Mouse (Mus musculus) neural tube, embryonic 14.5 days (tissue): ENCODE results near the gene Bcl2l1. TPM values are rescaled to one million over a fixed set of nuclear protein-coding genes. Genes with fewer than 3 reads are reported as not detected.

ENCODE experiments used
- ATAC-seq: fragments of 200-750 bp; cut with Nextera tagmentation; 2 replicates; pipeline ENCODE4 v1.8.0; 2017; ENCODE audit warnings: low read depth, mild to moderate bottlenecking, moderate TSS enrichment, moderate library complexity
- H3K27ac ChIP-seq: fragments of 300-500 bp; sonication (generic); 2 replicates; pipeline ENCODE4 v1.5.1; 2014; ENCODE audit warnings: low read depth, mild to moderate bottlenecking, control low read depth, low read length, moderate library complexity, mixed read lengths
- H3K27me3 ChIP-seq: fragments of 300-500 bp; sonication (generic); 2 replicates; pipeline ENCODE4 v1.6.1; 2014; ENCODE audit warnings: low read length; ENCODE audit not compliant: control insufficient read depth, insufficient read depth
- H3K36me3 ChIP-seq: fragments of 300-500 bp; sonication (generic); 2 replicates; pipeline ENCODE4 v1.6.1; 2014; ENCODE audit warnings: low read length, mixed read lengths; ENCODE audit not compliant: control insufficient read depth, insufficient read depth
- H3K4me1 ChIP-seq: fragments of 300-500 bp; sonication (generic); 2 replicates; pipeline ENCODE4 v1.6.1; 2014; ENCODE audit warnings: low read length; ENCODE audit not compliant: control insufficient read depth, insufficient read depth
- H3K4me2 ChIP-seq: fragments of 300-500 bp; sonication (generic); 2 replicates; pipeline ENCODE4 v1.6.1; 2014; ENCODE audit warnings: mild to moderate bottlenecking, low read depth, low read length, control low read depth
- H3K4me3 ChIP-seq: fragments of 300-500 bp; sonication (generic); 2 replicates; pipeline ENCODE4 v1.5.1; 2014; ENCODE audit warnings: low read depth, low read length, control low read depth, mixed read lengths
- H3K9ac ChIP-seq: fragments of 300-500 bp; sonication (generic); replicated peaks from 2 replicates; pipeline ENCODE4 v1.6.1; 2014; ENCODE audit warnings: low read depth, mild to moderate bottlenecking, control low read depth, low read length, mixed read lengths
- H3K9me3 ChIP-seq: fragments of 300-500 bp; sonication (generic); 2 replicates; pipeline ENCODE4 v1.6.1; 2016; ENCODE audit warnings: low read length; ENCODE audit not compliant: control insufficient read depth
- WGBS: fragments of 180-500 bp; shearing (Covaris S2); extraction: QIAGEN DNeasy Blood & Tissue Kit; methylation state at CpG from one replicate; pipeline ENCODE4 v1.1.7; 2014; 5-methylcytosine and 5-hydroxymethylcytosine counted together
- polyA plus RNA-seq: library from polyadenylated mRNA; unstranded; fragments of >200 nt; fragmentation: Nextera tagmentation; extraction: Ambion mirVana; gene quantifications from 2 replicates; pipeline ENCODE4 v1.2.1, GENCODE M21; 2014

Bcl2l1 gene
- polyA plus RNA-seq, 1 experiment from 2014 or later, result 142 TPM

DNA sequence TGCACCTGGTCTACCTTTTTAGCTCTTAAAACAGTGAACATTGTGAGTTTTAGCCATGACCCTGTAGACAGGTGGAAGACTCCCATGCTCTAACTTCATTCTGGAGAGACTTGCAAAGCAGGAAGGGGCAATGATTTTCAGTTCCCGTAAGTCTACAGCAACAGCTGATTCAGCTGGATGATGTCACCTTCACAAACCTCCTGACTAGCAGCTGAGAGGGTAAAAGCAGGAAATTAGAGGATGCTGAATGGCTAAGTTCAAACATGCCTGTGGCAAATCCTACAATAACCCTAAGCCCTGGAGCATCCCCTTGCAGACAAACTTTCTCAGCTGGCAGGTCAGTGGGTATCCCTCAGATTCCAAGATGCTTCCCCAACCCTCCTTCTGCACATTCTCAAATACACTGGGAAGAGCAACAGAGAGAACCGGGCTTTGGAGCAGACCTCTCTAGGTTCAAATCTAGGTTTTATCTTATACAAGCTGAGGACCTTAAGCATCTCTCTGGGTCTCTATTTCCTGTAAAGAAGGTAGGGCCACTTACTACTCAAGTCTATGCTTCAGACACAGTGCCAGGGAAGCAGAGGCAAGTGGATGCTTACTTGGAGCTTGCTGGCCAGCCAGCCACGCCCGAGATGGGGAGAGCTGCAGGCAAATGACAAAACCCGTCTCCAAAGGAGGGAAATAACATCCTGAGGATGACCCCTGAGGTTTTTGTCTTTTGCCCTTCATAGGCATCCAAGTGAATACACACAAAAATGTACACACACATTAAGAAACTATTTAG lies 21.2 kb downstream of the Bcl2l1 start:
- H3K9ac ChIP-seq, result no peak overlapping the region
- H3K4me1 ChIP-seq, result no peaks in the 10 kb centered on the region; the same call in 1 of the 2 replicates
- no peak overlapping the region for H3K4me2 ChIP-seq
- no peaks in the 10 kb centered on the region for H3K27me3 ChIP-seq
- ATAC-seq, result no peak
- H3K36me3 ChIP-seq, result no peaks in the 10 kb centered on the region
- 0 out of 2 replicates have a peak overlapping the region, but pooled peaks have one; percentile 24 for H3K27ac ChIP-seq
- 87% methylated on average over 5 of the region's 5 CpGs for WGBS
- H3K4me3 ChIP-seq, result no peak overlapping the region
- no peaks in the 10 kb centered on the region for H3K9me3 ChIP-seq

DNA sequence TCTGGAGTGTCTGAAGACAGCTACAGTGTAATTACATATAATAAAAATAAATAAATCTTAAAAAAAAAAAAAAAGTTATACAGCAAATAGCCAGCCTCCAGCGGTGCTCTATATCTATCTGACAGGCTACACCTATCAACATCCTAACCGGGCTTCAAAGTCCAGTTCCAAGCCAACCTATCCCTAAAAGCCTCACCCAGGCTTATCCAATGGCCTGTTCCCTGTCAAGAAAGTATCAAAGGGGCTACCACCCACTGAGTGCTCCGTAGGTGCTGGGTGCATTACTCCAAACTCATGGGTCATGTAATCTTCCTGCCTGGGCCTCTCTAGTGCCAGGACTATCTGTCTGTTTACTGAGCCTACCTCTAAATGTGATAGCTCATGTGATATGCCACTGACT lies 23.4 kb downstream of the Bcl2l1 start:
- H3K9me3 ChIP-seq, result no peaks in the 10 kb centered on the region
- no peak overlapping the region for H3K4me3 ChIP-seq
- WGBS, result 92% methylated on average over 3 of the region's 3 CpGs
- H3K36me3 ChIP-seq, result no peaks in the 10 kb centered on the region
- H3K9ac ChIP-seq, result no peak overlapping the region
- H3K27me3 ChIP-seq, result no peaks in the 10 kb centered on the region
- no peak for ATAC-seq
- H3K4me1 ChIP-seq, result peaks cover 7% of the 10 kb centered on the region; the same call in 1 of the 2 replicates
- no peak overlapping the region for H3K4me2 ChIP-seq
- no peak overlapping the region for H3K27ac ChIP-seq

- Histone ChIP-seq H3K27ac (no peak overlapping the region), H3K9ac (no peak overlapping the region), H3K4me2 (no peak overlapping the region), H3K4me1 (peaks cover 7% of the 10 kb centered on the region; the same call in 1 of the 2 replicates), H3K36me3 (no peaks in the 10 kb centered on the region), H3K4me3 (no peak overlapping the region), H3K27me3 (no peaks in the 10 kb centered on the region), H3K9me3 (no peaks in the 10 kb centered on the region)
- WGBS, result 81% methylated on average over 2 of the region's 2 CpGs
- no peak for ATAC-seq
Observed at GRCm38 (mm10) chr2:152806037-152806436, 25.5 kb downstream of the Bcl2l1 start.

DNA sequence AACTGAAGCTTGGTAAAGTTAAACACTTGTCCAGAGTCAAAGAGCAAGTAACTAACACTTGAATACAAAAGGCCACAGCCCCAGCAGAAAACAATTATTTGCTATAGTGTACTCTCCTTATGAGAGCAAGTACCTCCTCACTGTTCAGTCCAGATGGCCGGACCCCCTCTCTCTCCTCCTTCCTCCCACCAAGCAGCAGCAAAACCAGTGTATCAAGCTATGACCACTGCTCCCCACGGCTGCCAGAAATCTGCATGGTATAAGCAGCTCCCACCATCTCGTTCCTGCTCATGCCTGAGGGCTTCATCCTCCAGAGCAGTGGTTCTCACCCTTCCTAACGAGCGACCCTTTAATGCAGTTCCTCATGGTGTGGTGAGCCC lies 26.4 kb downstream of the Bcl2l1 start:
- no peak overlapping the region for H3K4me3 ChIP-seq
- H3K9me3 ChIP-seq, result no peaks in the 10 kb centered on the region
- no peaks in the 10 kb centered on the region for H3K36me3 ChIP-seq
- no peaks in the 10 kb centered on the region for H3K27me3 ChIP-seq
- no peak for ATAC-seq
- H3K9ac ChIP-seq, result no peak overlapping the region
- H3K4me2 ChIP-seq, result no peak overlapping the region
- no peak overlapping the region for H3K27ac ChIP-seq
- H3K4me1 ChIP-seq, result peaks cover 7% of the 10 kb centered on the region; the same call in 1 of the 2 replicates
- 39% methylated on average over 5 of the region's 5 CpGs for WGBS

GRCm38 (mm10) chr2:152804408-152805110 lies 27.0 kb downstream of the Bcl2l1 start:
- Histone ChIP-seq H3K4me1 (peaks cover 7% of the 10 kb centered on the region; the same call in 1 of the 2 replicates), H3K27me3 (no peaks in the 10 kb centered on the region), H3K4me2 (no peak overlapping the region), H3K27ac (no peak overlapping the region), H3K9ac (no peak overlapping the region), H3K9me3 (no peaks in the 10 kb centered on the region), H3K36me3 (no peaks in the 10 kb centered on the region), H3K4me3 (no peak overlapping the region)
- WGBS, result 7% methylated on average over 6 of the region's 6 CpGs
- no peak for ATAC-seq

DNA sequence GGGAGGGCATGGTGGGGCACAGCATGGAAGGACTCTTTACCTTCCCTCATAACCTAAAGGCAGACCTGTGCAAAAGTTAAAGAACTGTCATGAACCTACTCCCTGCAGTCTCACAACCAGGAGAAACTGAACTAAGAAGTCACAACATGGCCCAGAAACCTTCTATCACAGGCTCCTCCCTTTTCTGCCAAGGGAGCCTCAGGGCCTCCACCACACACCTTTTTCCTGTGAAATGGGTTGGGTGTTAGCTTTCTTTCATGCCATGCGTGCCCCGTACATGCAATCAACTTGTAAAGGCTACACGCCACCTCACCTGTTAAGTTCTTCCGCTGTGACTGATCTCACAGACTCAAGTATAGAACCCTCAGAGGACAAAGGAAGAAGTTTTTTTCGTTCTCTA lies 28.4 kb downstream of the Bcl2l1 start:
- WGBS, result 61% methylated on average over 5 of the region's 5 CpGs
- no peak overlapping the region for H3K9ac ChIP-seq
- H3K9me3 ChIP-seq, result no peaks in the 10 kb centered on the region
- H3K27me3 ChIP-seq, result no peaks in the 10 kb centered on the region
- H3K36me3 ChIP-seq, result no peaks in the 10 kb centered on the region
- H3K4me1 ChIP-seq, result peaks cover 7% of the 10 kb centered on the region; the same call in 1 of the 2 replicates
- ATAC-seq, result no peak
- no peak overlapping the region for H3K4me3 ChIP-seq
- H3K27ac ChIP-seq, result no peak overlapping the region
- no peak overlapping the region for H3K4me2 ChIP-seq

- H3K27ac ChIP-seq, result no peak overlapping the region
- no peak overlapping the region for H3K4me2 ChIP-seq
- H3K9ac ChIP-seq, result no peak overlapping the region
- H3K4me3 ChIP-seq, result no peak overlapping the region
- WGBS, result 91% methylated on average over 10 of the region's 10 CpGs
- no peaks in the 10 kb centered on the region for H3K27me3 ChIP-seq
- H3K36me3 ChIP-seq, result no peaks in the 10 kb centered on the region
- ATAC-seq, result no peak
- peaks cover 7% of the 10 kb centered on the region; the same call in 1 of the 2 replicates for H3K4me1 ChIP-seq
- H3K9me3 ChIP-seq, result no peaks in the 10 kb centered on the region
Observed at GRCm38 (mm10) chr2:152802303-152802702, 29.2 kb downstream of the Bcl2l1 start.

DNA sequence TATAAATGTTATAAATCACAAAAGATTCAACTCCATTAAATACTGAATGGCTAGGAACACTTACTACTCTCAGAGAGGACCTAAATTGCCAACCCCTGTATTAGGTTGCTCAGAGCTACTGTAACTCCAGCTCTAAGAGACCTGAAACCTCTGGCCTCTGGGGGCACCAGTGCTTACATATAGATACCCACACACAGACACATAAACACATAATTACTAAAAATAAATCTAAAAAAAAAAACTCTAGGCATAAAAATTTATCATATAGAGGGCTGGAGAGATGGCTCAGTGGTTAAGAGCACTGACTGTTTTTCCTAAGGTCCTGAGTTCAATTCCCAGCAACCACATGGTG lies 30.8 kb downstream of the Bcl2l1 start:
- Histone ChIP-seq H3K27me3 (no peaks in the 10 kb centered on the region), H3K9ac (no peak overlapping the region), H3K4me3 (no peak overlapping the region), H3K4me2 (no peak overlapping the region), H3K36me3 (no peaks in the 10 kb centered on the region), H3K27ac (no peak overlapping the region), H3K9me3 (no peaks in the 10 kb centered on the region), H3K4me1 (peaks cover 7% of the 10 kb centered on the region; the same call in 1 of the 2 replicates)
- ATAC-seq, result no peak
